Mouse (Mus musculus) kidney, adult 2 months (tissue): ENCODE measurements at regions not wholly inside any gene's neighbourhood (a gene's known extent, or its start where the extent isn't known, plus 50 kb on each side); places are given as distances from the start of the nearest gene placed in this dataset.

Source experiments
- DNase-seq: peaks from one replicate; pipeline ENCODE4 v3.0.0; 2021
- H3K27ac ChIP-seq: fragments of 200-500 bp; 2 replicates; pipeline ENCODE4 v1.5.1; 2012; ENCODE audit warnings: low read depth, low read length, control low read depth, inconsistent platforms; ENCODE audit not compliant: insufficient read depth
- H3K27me3 ChIP-seq: fragments of 200-500 bp; replicated peaks from 2 replicates; pipeline ENCODE4 v1.6.1; 2012; ENCODE audit warnings: mild to moderate bottlenecking, moderate library complexity, low read length, inconsistent platforms; ENCODE audit not compliant: control insufficient read depth, insufficient read depth
- H3K36me3 ChIP-seq: fragments of 200-500 bp; 2 replicates; pipeline ENCODE4 v1.6.1; 2012; ENCODE audit warnings: mild to moderate bottlenecking, moderate library complexity, low read length, inconsistent platforms; ENCODE audit not compliant: control insufficient read depth, insufficient read depth
- H3K4me1 ChIP-seq: fragments of 200-500 bp; 2 replicates; pipeline ENCODE4 v1.6.1; 2011; ENCODE audit warnings: low read length; ENCODE audit not compliant: control insufficient read depth, insufficient read depth
- H3K4me3 ChIP-seq: fragments of 200-500 bp; 2 replicates; pipeline ENCODE4 v1.5.1; 2011; ENCODE audit warnings: mild to moderate bottlenecking, low read depth, low read length, control low read depth; ENCODE audit not compliant: insufficient read depth
- CTCF ChIP-seq: fragments of 200-500 bp; conservative IDR thresholded peaks from 2 replicates; pipeline ENCODE4 v1.5.1; 2011; ENCODE audit warnings: low read depth, mild to moderate bottlenecking, control low read depth, low read length, moderate library complexity, mixed read lengths; ENCODE audit not compliant: insufficient read depth, insufficient read length
- POLR2A ChIP-seq: fragments of 200-500 bp; IDR thresholded peaks from one replicate; pipeline ENCODE4 v1.6.1; 2011; ENCODE audit warnings: low read depth, low read length, control low read depth
- WGBS: fragments of 180-500 bp; shearing (Covaris S2); methylation state at CpG from one replicate; pipeline ENCODE4 v1.1.7; 2018; 5-methylcytosine and 5-hydroxymethylcytosine counted together

GRCm38 (mm10) chr14:102700457-102700856 lies 282.0 kb downstream of the Kctd12 start:
- no peaks in the 10 kb centered on the region for H3K4me1 ChIP-seq
- no peak overlapping the region for H3K27ac ChIP-seq
- TF ChIP-seq CTCF: no peak
- no peak for TF ChIP-seq POLR2A
- H3K4me3 ChIP-seq: no peak overlapping the region
- DNase-seq: no peak
- no peaks in the 10 kb centered on the region for H3K27me3 ChIP-seq
- H3K36me3 ChIP-seq: no peaks in the 10 kb centered on the region
- 71% methylated on average over 6 of the region's 6 CpGs for WGBS

GRCm38 (mm10) chr14:102699015-102699414 lies 283.4 kb downstream of the Kctd12 start:
- DNase-seq: no peak
- no peak overlapping the region for H3K27ac ChIP-seq
- H3K36me3 ChIP-seq: no peaks in the 10 kb centered on the region
- no peak overlapping the region for H3K4me3 ChIP-seq
- TF ChIP-seq POLR2A: no peak
- no peak for TF ChIP-seq CTCF
- 78% methylated on average over 3 of the region's 3 CpGs for WGBS
- H3K4me1 ChIP-seq: no peaks in the 10 kb centered on the region
- no peaks in the 10 kb centered on the region for H3K27me3 ChIP-seq

GRCm38 (mm10) chr14:102686791-102687190 lies 295.6 kb downstream of the Kctd12 start:
- Histone ChIP-seq H3K27ac (no peak overlapping the region), H3K4me1 (no peaks in the 10 kb centered on the region), H3K4me3 (no peak overlapping the region), H3K36me3 (no peaks in the 10 kb centered on the region), H3K27me3 (no peaks in the 10 kb centered on the region)
- no peak for DNase-seq
- TF ChIP-seq CTCF: no peak
- WGBS: 51% methylated on average over 1 of the region's 1 CpGs

GRCm38 (mm10) chr14:102676582-102676981 lies 305.9 kb downstream of the Kctd12 start:
- no peaks in the 10 kb centered on the region; the same call in 1 of the 2 replicates for H3K27me3 ChIP-seq
- H3K27ac ChIP-seq: no peak overlapping the region
- no peak for DNase-seq
- no peak for TF ChIP-seq CTCF
- TF ChIP-seq POLR2A: no peak
- H3K4me1 ChIP-seq: no peaks in the 10 kb centered on the region
- no peak overlapping the region for H3K4me3 ChIP-seq
- H3K36me3 ChIP-seq: no peaks in the 10 kb centered on the region
- WGBS: 56% methylated on average over 5 of the region's 5 CpGs

- no peak overlapping the region for H3K4me3 ChIP-seq
- 85% methylated on average over 5 of the region's 5 CpGs for WGBS
- no peak overlapping the region for H3K27ac ChIP-seq
- no peaks in the 10 kb centered on the region for H3K36me3 ChIP-seq
- TF ChIP-seq POLR2A: no peak
- no peak for DNase-seq
- H3K27me3 ChIP-seq: no peaks in the 10 kb centered on the region; the same call in 1 of the 2 replicates
- no peaks in the 10 kb centered on the region for H3K4me1 ChIP-seq
These were observed 307.8 kb downstream of the Kctd12 start for GRCm38 (mm10) chr14:102674635-102675034.

DNA sequence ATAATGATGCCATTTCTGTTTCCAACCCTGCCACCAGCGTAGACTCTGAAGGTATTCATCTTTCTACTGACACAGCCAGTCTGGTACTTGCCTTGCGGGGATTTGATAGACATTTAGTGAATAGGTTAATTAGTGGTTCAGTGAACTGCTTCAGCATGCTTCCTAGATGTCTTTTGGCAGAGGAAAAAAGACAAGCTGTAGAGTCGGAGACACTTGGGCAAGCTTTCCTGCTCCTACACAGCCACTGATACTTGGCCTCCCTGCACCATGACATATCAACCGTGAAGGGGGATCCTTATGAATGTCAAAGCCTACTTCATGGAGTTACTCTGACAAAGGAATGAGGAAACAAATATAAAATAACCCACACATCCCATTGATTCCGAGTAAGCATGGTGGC lies 308.7 kb downstream of the Kctd12 start:
- Histone ChIP-seq H3K27me3 (no peaks in the 10 kb centered on the region; the same call in 1 of the 2 replicates), H3K4me1 (no peaks in the 10 kb centered on the region), H3K4me3 (no peak overlapping the region), H3K36me3 (no peaks in the 10 kb centered on the region), H3K27ac (no peak overlapping the region)
- no peak for TF ChIP-seq CTCF
- TF ChIP-seq POLR2A: no peak
- no peak for DNase-seq
- 48% methylated on average over 5 of the region's 5 CpGs for WGBS

- DNase-seq: no peak
- TF ChIP-seq POLR2A (no peak), CTCF (no peak)
- WGBS: 74% methylated on average over 2 of the region's 2 CpGs
These were observed 319.2 kb downstream of the Kctd12 start for GRCm38 (mm10) chr14:102663240-102663639.

DNA sequence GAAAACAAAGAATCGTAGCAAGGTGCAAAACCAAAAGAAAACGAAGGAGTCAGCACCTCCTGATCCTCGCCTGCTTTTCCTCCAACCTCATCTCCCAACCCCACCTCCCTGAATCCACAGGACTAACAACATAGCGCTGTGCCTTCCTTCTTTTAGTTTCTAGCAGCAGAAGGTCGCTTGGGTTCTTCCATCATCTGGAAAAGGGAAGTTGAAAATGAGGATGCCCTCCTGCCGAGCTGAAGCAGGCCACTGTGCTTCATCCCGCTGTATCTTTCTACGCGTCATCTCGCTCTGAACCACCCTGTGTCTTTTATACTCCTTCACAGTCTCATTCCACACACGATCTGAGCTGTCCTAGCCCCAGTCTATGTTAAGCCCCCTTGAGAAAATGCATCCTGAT lies 322.1 kb downstream of the Kctd12 start:
- 86% methylated on average over 11 of the region's 11 CpGs for WGBS

More at GRCm38 (mm10) chr14:102663240-102663639, 319.2 kb downstream of the Kctd12 start:
- no peaks in the 10 kb centered on the region for H3K4me1 ChIP-seq
- H3K27ac ChIP-seq: no peak overlapping the region
- H3K27me3 ChIP-seq: no peaks in the 10 kb centered on the region
- no peak overlapping the region for H3K4me3 ChIP-seq
- H3K36me3 ChIP-seq: no peaks in the 10 kb centered on the region

More for the DNA sequence above, 322.1 kb downstream of the Kctd12 start:
- Histone ChIP-seq H3K27ac (no peak overlapping the region), H3K4me1 (no peaks in the 10 kb centered on the region), H3K36me3 (no peaks in the 10 kb centered on the region), H3K27me3 (no peaks in the 10 kb centered on the region), H3K4me3 (no peak overlapping the region)
- TF ChIP-seq CTCF: no peak
- no peak for TF ChIP-seq POLR2A
- DNase-seq: no peak
